Mouse (Mus musculus) cerebellum, postnatal 10 days (tissue): ENCODE measurements around the gene Selenos.

Source experiments
- DNase-seq, 2 experiments: peaks; one replicate each; pipeline ENCODE4 v3.0.0; 2021; ENCODE audit warnings: mixed read lengths in 2 of 2

Gene Selenos

GRCm38 (mm10) chr7:66120702-66121396, 41.4 kb downstream of the Selenos start:
- no peak for DNase-seq

DNA sequence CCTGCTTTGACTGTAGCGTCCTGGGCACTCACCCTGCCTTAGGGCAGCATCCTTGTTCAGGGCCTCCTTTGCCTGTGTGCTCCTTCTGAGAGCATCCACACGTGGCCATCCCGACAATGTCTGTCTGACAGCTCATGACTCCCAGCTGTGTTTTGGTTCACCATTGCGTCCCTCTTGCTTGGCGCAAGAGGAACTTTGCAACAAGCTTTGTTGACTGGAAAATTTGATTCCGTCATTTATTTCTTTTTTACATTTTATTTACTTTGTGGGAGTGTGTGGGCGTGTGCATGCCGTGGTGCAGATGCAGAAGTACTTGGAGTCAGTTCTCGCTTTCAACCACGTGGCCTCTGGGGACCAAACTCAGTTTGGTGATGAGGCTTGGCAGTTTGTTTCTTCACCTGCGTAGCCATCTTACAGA, 45.1 kb downstream of the Selenos start:
- no peak for DNase-seq

GRCm38 (mm10) chr7:66125368-66125767, 45.9 kb downstream of the Selenos start:
- DNase-seq: no peak

- no peak for DNase-seq
Observed at GRCm38 (mm10) chr7:66127951-66128645, 48.6 kb downstream of the Selenos start.

DNA sequence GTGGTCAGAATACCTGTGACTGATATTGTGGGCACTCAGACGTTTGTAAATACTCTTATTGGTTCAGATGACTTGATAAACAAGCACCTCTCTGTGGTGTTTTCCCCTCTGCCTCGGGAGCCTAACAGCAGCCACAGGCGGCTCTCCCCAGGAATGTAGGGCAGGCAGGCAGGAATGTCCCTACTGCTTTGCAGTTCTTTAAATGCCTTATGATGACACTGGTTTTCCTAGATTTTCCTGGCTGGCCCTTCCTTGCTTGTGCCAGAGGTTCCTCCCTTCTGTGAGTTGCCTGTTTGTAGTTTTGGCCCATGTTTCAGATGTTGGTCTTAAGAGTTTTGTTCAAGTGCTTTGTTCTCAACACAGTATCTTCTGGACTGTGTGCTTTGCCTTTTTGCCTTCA, 49.4 kb downstream of the Selenos start:
- DNase-seq: no peak

GRCm38 (mm10) chr7:66130296-66130695, 50.8 kb downstream of the Selenos start:
- no peak for DNase-seq

DNA sequence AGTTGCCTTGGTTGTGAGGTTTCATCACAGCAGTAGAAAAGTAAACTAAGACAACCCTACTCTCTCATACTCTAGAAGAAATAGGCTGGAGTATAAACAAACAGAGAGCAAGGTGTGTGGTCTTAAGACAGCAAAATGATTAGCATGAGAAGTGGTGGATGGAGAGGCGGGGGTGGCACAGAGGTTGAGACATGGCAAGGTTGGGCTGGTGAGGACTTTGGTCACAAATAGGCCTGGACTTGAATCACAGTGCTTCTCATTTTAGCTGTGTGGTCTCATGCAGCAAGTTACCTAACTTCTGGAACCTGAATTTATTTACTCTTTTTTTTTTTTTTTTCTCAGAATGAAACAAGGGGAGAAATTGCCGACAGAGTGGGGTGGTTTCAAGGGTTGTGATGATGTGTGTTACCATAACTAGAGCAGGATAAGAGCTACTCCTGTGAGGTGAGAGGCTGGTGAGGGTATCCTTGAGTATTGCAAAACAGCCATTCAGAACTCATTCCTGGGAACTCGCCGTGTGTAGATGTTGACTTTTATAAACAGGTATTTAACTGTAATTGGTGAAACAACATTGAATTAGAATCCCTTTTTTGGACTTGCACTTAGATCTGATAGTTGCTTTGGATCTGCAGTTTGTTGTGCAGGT, 52.5 kb downstream of the Selenos start:
- DNase-seq: no peak

DNA sequence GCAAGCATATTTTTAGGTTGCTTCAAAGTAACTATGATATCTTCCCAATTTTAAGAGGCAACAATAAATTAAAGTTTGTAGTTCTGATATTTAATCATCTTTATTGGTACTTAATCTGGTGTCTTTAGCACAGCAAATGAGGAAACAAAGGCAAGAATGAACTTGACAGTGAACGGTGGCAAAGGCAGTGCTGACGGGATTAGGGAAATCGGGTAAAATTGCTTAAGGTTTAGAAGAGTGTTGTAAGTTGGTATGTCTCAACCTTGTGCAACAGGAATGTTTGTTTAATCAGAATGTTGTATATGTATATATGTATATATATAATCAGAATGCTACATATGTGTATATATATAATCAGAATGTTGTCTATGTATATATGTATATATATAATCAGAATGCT, 54.7 kb downstream of the Selenos start:
- no peak for DNase-seq

- no peak for DNase-seq
Observed at GRCm38 (mm10) chr7:66135644-66136043, 56.2 kb downstream of the Selenos start.

DNA sequence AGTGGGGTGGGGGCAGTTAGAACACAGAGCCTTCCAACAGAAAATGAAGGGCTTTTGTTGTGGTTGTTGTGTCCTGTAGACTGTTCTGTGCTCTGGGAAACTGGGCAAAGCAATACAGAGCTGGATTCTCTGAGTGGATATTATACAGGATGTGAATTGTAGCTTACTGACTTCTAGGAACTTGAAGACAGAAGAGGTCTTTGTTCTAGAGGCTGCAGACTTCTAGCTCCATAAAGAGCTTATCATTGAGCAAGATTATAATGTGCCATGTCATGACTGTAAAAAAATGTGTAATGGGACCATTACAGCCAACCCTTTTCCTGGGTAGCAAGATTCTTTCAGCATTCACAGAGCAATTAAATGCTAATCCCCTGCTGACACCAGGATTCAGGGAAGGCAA, 56.7 kb downstream of the Selenos start:
- no peak for DNase-seq

DNA sequence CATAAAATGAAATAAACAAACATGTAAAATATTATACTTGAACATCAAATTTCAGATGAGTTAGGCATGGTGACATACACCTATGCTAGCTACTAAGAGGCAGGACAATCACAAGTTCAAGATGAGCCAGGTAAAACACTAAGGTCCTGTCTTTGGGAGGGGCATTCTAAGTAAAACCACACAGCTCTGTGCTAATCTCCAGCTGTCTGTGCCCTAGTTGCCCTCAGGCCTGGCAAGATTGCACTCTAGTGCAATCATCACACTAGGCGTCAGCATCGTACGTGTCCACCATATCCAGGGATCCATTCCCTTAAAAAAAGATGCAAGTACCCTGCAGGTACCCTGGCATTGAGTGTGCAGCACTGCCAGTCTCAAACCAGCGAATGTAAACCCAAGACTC, 57.9 kb downstream of the Selenos start:
- no peak for DNase-seq

DNA sequence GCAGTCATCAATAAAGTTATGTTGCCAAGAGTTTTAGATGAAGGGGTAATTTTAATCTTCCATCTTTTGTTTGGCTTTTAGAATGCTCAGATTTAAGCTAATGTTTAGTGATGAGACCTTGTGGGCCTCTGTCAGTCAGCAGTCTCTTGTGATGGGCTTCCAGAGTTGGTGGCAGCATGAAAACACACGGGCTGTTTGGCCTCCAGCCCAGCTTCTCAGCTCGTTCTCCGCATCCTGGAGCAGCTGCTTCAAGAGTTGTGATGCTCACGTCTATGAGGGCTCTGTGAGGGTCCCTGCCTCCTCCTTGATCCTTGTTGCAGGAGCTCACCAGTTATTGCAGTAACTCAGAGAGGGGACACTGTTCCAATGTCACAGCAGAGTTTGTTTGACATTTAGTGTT, 58.9 kb downstream of the Selenos start:
- peak; percentile 45 to 55 for DNase-seq

- no peak for DNase-seq
Observed at GRCm38 (mm10) chr7:66138878-66139277, 59.4 kb downstream of the Selenos start.
